Mouse (Mus musculus): ENCODE measurements around the gene Olfr1. TPM values are rescaled to one million over a fixed set of nuclear protein-coding genes. Genes with fewer than 3 reads are reported as not detected.

Olfr1 gene
- not detected in 2 replicates for polyA plus RNA-seq (2012; rRNA removed)

- Histone ChIP-seq H3K27ac (ENCODE audit: insufficient read depth, low read depth, low read length) (no peak within 1 kb of the TSS), H3K4me3 (ENCODE audit: low read depth, low read length) (no peak within 1 kb of the TSS), H3K27me3 (ENCODE audit: control insufficient read depth, insufficient read depth, low read length) (no peaks in the 10 kb centered on the region), H3K36me3 (ENCODE audit: control insufficient read depth, insufficient read depth, low read length) (no peaks in the 10 kb centered on the region), H3K4me1 (ENCODE audit: control insufficient read depth, insufficient read depth, insufficient read length, low read length) (no peaks in the 10 kb centered on the region)
- TF ChIP-seq CTCF (IDR thresholded peaks at IDR 0.05; ENCODE audit: extremely low read depth, insufficient read length, insufficient replicate concordance, low read depth, low read length) (no peak), POLR2A (IDR thresholded peaks at IDR 0.05; ENCODE audit: low read depth, low read length) (no peak)
Observed at GRCm38 (mm10) chr11:73399514-73399913, at the start of gene Olfr1. Olfr1 (minus strand) TSS chr11:73399614.

- TF ChIP-seq POLR2A (IDR thresholded peaks at IDR 0.05; ENCODE audit: low read depth, low read length) (no peak), CTCF (IDR thresholded peaks at IDR 0.05; ENCODE audit: extremely low read depth, insufficient read length, insufficient replicate concordance, low read depth, low read length) (no peak)
- H3K4me1 ChIP-seq (ENCODE audit: control insufficient read depth, insufficient read depth, insufficient read length, low read length): no peaks in the 10 kb centered on the region
- H3K4me3 ChIP-seq (ENCODE audit: low read depth, low read length): no peak within 1 kb of the TSS
- 81% methylated on average over 1 of the region's 1 CpGs for WGBS
- no peak within 1 kb of the TSS for H3K27ac ChIP-seq (ENCODE audit: insufficient read depth, low read depth, low read length)
- H3K36me3 ChIP-seq (ENCODE audit: control insufficient read depth, insufficient read depth, low read length): no peaks in the 10 kb centered on the region
- no peaks in the 10 kb centered on the region for H3K27me3 ChIP-seq (ENCODE audit: control insufficient read depth, insufficient read depth, low read length)
Observed at GRCm38 (mm10) chr11:73428377-73428776, 29.0 kb upstream of the Olfr1 start, which contains the start of gene Olfr378. Olfr378 (minus strand) TSS chr11:73428477.

- Histone ChIP-seq H3K36me3 (ENCODE audit: control insufficient read depth, insufficient read depth, low read length) (no peaks in the 10 kb centered on the region), H3K27me3 (ENCODE audit: control insufficient read depth, insufficient read depth, low read length) (no peaks in the 10 kb centered on the region), H3K27ac (ENCODE audit: insufficient read depth, low read depth, low read length) (no peak overlapping the region), H3K4me1 (ENCODE audit: control insufficient read depth, insufficient read depth, insufficient read length, low read length) (no peaks in the 10 kb centered on the region), H3K4me3 (ENCODE audit: low read depth, low read length) (no peak overlapping the region)
- 66% methylated on average over 4 of the region's 4 CpGs for WGBS
- TF ChIP-seq CTCF (IDR thresholded peaks at IDR 0.05; ENCODE audit: extremely low read depth, insufficient read length, insufficient replicate concordance, low read depth, low read length) (no peak), POLR2A (IDR thresholded peaks at IDR 0.05; ENCODE audit: low read depth, low read length) (no peak)
Observed at GRCm38 (mm10) chr11:73395374-73395773, 4.0 kb downstream of the Olfr1 start.

GRCm38 (mm10) chr11:73370946-73371345, 28.5 kb downstream of the Olfr1 start, which contains the start of gene Olfr376:
Olfr376 (plus strand) TSS chr11:73371246.
- 83% methylated on average over 2 of the region's 2 CpGs for WGBS
- H3K27ac ChIP-seq (ENCODE audit: insufficient read depth, low read depth, low read length): no peak within 1 kb of the TSS
- no peaks in the 10 kb centered on the region for H3K27me3 ChIP-seq (ENCODE audit: control insufficient read depth, insufficient read depth, low read length)
- TF ChIP-seq POLR2A (IDR thresholded peaks at IDR 0.05; ENCODE audit: low read depth, low read length) (no peak), CTCF (IDR thresholded peaks at IDR 0.05; ENCODE audit: extremely low read depth, insufficient read length, insufficient replicate concordance, low read depth, low read length) (no peak)
- no peaks in the 10 kb centered on the region for H3K36me3 ChIP-seq (ENCODE audit: control insufficient read depth, insufficient read depth, low read length)
- H3K4me3 ChIP-seq (ENCODE audit: low read depth, low read length): no peak within 1 kb of the TSS
- no peaks in the 10 kb centered on the region for H3K4me1 ChIP-seq (ENCODE audit: control insufficient read depth, insufficient read depth, insufficient read length, low read length)

GRCm38 (mm10) chr11:73350483-73350882, 48.9 kb downstream of the Olfr1 start, which contains the start of gene Olfr20:
Olfr20 (plus strand) TSS chr11:73350783.
- Histone ChIP-seq H3K36me3 (ENCODE audit: control insufficient read depth, insufficient read depth, low read length) (no peaks in the 10 kb centered on the region), H3K27ac (ENCODE audit: insufficient read depth, low read depth, low read length) (no peak within 1 kb of the TSS), H3K27me3 (ENCODE audit: control insufficient read depth, insufficient read depth, low read length) (no peaks in the 10 kb centered on the region), H3K4me3 (ENCODE audit: low read depth, low read length) (no peak within 1 kb of the TSS), H3K4me1 (ENCODE audit: control insufficient read depth, insufficient read depth, insufficient read length, low read length) (no peaks in the 10 kb centered on the region)
- WGBS: 45% methylated on average over 3 of the region's 3 CpGs
- no peak for TF ChIP-seq POLR2A (IDR thresholded peaks at IDR 0.05; ENCODE audit: low read depth, low read length)
- no peak for TF ChIP-seq CTCF (IDR thresholded peaks at IDR 0.05; ENCODE audit: extremely low read depth, insufficient read length, insufficient replicate concordance, low read depth, low read length)

Other genes starting within 250 kb of the Olfr1 start
- gene P2rx5, start 239.2 kb downstream of the Olfr1 start, polyA plus RNA-seq (2012; rRNA removed): 0.15 and 0.17 TPM in 2 replicates
- 38.7 and 43.0 TPM in 2 replicates for gene Emc6, start 222.6 kb downstream of the Olfr1 start, polyA plus RNA-seq (2012; rRNA removed)
- 75.1 and 181 TPM in 2 replicates for gene Tax1bp3, start 222.5 kb downstream of the Olfr1 start, polyA plus RNA-seq (2012; rRNA removed)
- gene Ctns, start 200.6 kb downstream of the Olfr1 start, polyA plus RNA-seq (2012; rRNA removed): 7.1 and 16.4 TPM in 2 replicates
- 5.6 and 14.8 TPM in 2 replicates for gene Shpk, start 200.2 kb downstream of the Olfr1 start, polyA plus RNA-seq (2012; rRNA removed)
- 0.10 and 0.25 TPM in 2 replicates for gene Trpv1, start 165.3 kb downstream of the Olfr1 start, polyA plus RNA-seq (2012; rRNA removed)
- 0.17 and 0.86 TPM in 2 replicates for gene Trpv3, start 132.2 kb downstream of the Olfr1 start, polyA plus RNA-seq (2012; rRNA removed)
- 1.4 and 9.3 TPM in 2 replicates for gene Aspa, start 70.0 kb downstream of the Olfr1 start, polyA plus RNA-seq (2012; rRNA removed)
- not detected in 2 replicates for gene Gm49340, start 69.9 kb downstream of the Olfr1 start, polyA plus RNA-seq (2012; rRNA removed)
- gene Spata22, start 69.9 kb downstream of the Olfr1 start, polyA plus RNA-seq (2012; rRNA removed): not detected in 2 replicates
- 0.22 TPM in 1 of 2 replicates, not detected in the other for gene Olfr20, start 48.8 kb downstream of the Olfr1 start, polyA plus RNA-seq (2012; rRNA removed)
- not detected in 2 replicates for gene Olfr376, start 28.4 kb downstream of the Olfr1 start, polyA plus RNA-seq (2012; rRNA removed)
- not detected in 2 replicates for gene Olfr378, start 28.9 kb upstream of the Olfr1 start, polyA plus RNA-seq (2012; rRNA removed)
- not detected in 2 replicates for gene Olfr380, start 57.9 kb upstream of the Olfr1 start, polyA plus RNA-seq (2012; rRNA removed)
- not detected in 2 replicates for gene Olfr381, start 92.0 kb upstream of the Olfr1 start, polyA plus RNA-seq (2012; rRNA removed)
- gene Olfr382, start 117.6 kb upstream of the Olfr1 start, polyA plus RNA-seq (2012; rRNA removed): not detected in 2 replicates
- gene Olfr385, start 193.4 kb upstream of the Olfr1 start, polyA plus RNA-seq (2012; rRNA removed): not detected in 2 replicates
- gene Olfr384, start 199.0 kb upstream of the Olfr1 start, polyA plus RNA-seq (2012; rRNA removed): not detected in 2 replicates